Comparison of ENCODE assay signal across 23 mouse cellular contexts in the genomic region with DNA sequence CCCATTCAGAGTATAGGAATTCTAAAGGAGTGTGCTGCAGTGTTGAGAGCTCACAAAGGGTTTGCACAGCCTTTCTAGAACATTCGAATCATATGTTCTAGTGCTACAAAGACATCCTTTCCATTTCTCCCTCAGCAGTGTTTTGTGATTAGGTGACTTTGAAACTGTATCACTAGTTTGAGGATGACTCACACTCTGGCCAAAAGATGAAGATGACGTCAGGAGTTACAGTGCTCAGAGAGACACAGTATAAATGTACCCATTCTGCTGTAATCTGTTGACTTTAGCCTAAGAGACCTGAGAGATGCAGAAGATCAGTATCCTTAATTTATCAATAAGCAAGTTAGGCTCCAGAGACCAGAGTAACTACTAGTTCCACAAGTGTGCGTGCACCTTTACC.
A peak's percentile ranks its signal among the peaks of the same experiment; 100 is the strongest.
DNase-seq lines count a peak whose midpoint lies in the region; ATAC-seq and TF ChIP-seq lines count a peak whose summit lies in the region.
"Had no signal": no experiment of that assay in that cellular context is flagged by ENCODE, and none has a peak within 500 bp of the region (broad histone marks: within the 10 kb centered on the region; RNA-seq: fewer than 3 reads in every experiment).

No protein-coding gene starts in this region.

- peak; percentile 39; the same call in 1 of the 2 replicates for ATAC-seq in erythroid progenitor cell, adult 5-6 weeks (replicated peaks; ENCODE audit: low FRiP score, poor library complexity, severe bottlenecking)
- ATAC-seq in hindbrain, embryonic 13.5 days (ENCODE audit: low FRiP score): no peak
- ATAC-seq: activated CD4-positive, CD25-positive, alpha-beta regulatory T cell, adult 4 months; CD4-positive, CD25-positive, alpha-beta regulatory T cell, adult 4 months; Patski had no signal

- no peak overlapping the region for H3K9ac ChIP-seq in CH12.LX (ENCODE audit: insufficient read depth, low read depth)
- no peak overlapping the region for H3K9ac ChIP-seq in hindbrain, embryonic 13.5 days

- no peak for TF ChIP-seq RAD21 in CH12.LX (IDR thresholded peaks at IDR 0.05; ENCODE audit: low read depth, low read length)

- TF ChIP-seq POLR2A in CH12.LX (IDR thresholded peaks at IDR 0.05; ENCODE audit: low read depth, low read length): no peak

- H3K4me2 ChIP-seq in CH12.LX (ENCODE audit: insufficient read depth, low read depth, poor library complexity, severe bottlenecking): no peak overlapping the region
- H3K4me2 ChIP-seq in hindbrain, embryonic 13.5 days: no peak overlapping the region

- no peaks in the 10 kb centered on the region for H3K4me1 ChIP-seq in CH12.LX (ENCODE audit: control insufficient read depth in 1 of 2, insufficient read depth in 2 of 2)
- H3K4me1 ChIP-seq in hindbrain, embryonic 13.5 days (replicated peaks): no peaks in the 10 kb centered on the region

- WGBS in hindbrain, embryonic 13.5 days: 93% methylated on average over 3 of the region's 3 CpGs

- in situ Hi-C loops in CH12.LX (cut with MboI; ENCODE audit: low pct_ligation_motif_present, low pct_unique_long_range_greater_than_20kb, low sequenced_read_pairs): no loop called here

- no peaks in the 10 kb centered on the region for H3K9me3 ChIP-seq in CH12.LX (replicated peaks; ENCODE audit: low read length)
- no peaks in the 10 kb centered on the region for H3K9me3 ChIP-seq in hindbrain, embryonic 13.5 days
- H3K9me3 ChIP-seq: G1E had no signal

- H3K79me2 ChIP-seq in CH12.LX (replicated peaks; ENCODE audit: control insufficient read depth, extremely low read depth, insufficient read depth, poor library complexity, severe bottlenecking): no peaks in the 10 kb centered on the region

- H3K27ac ChIP-seq in CH12.LX (ENCODE audit: insufficient read depth, low read depth): no peak overlapping the region
- no peak overlapping the region for H3K27ac ChIP-seq in hindbrain, embryonic 13.5 days

- H3K36me3 ChIP-seq in CH12.LX (replicated peaks in 1 of 2; ENCODE audit: control insufficient read depth in 1 of 2, insufficient read depth in 1 of 2, low read length in 1 of 2): no peaks in the 10 kb centered on the region
- no peaks in the 10 kb centered on the region for H3K36me3 ChIP-seq in hindbrain, embryonic 13.5 days
- H3K36me3 ChIP-seq: G1E had no signal

- H3K4me3 ChIP-seq in CH12.LX (replicated peaks in 1 of 3; ENCODE audit: low read depth in 2 of 3, low read length in 2 of 3, poor library complexity in 1 of 3): no peak overlapping the region
- H3K4me3 ChIP-seq in hindbrain, embryonic 13.5 days: no peak overlapping the region

- TF ChIP-seq EP300 in CH12.LX (IDR thresholded peaks at IDR 0.05; ENCODE audit: low read length): no peak

- H3K27me3 ChIP-seq in CH12.LX (replicated peaks): no peaks in the 10 kb centered on the region
- H3K27me3 ChIP-seq in hindbrain, embryonic 13.5 days: no peaks in the 10 kb centered on the region
- H3K27me3 ChIP-seq: Patski had no signal

- DNase-seq in 3T3-L1 (ENCODE audit: low read depth, low spot score) (peak; percentile 60), CH12.LX (ENCODE audit: extremely low read depth) (no peak)
- peak; percentile 10 for DNase-seq in skeletal muscle tissue, adult 2 months (ENCODE audit: low read depth, low spot score)
- DNase-seq in cerebellum, adult 11-12 months: no peak
- DNase-seq in left cerebral cortex, adult 8-10 months (ENCODE audit: low spot score in 2 of 2): no peak
- no peak for DNase-seq in kidney, postnatal 4 days
- DNase-seq: adrenal gland, adult 2 months; adrenal gland, adult 8-10 months; adrenal gland, postnatal 10 days; adrenal gland, postnatal 14 days; adrenal gland, postnatal 25 days; adrenal gland, postnatal 36 days; B cell, adult 2 months; cerebellum, adult 11 months; cerebellum, adult 18-20 months; cerebellum, adult 2 months; cerebellum, adult 8-10 months had no signal

- no peak for TF ChIP-seq CTCF in CH12.LX (conservative IDR thresholded peaks at IDR 0.05 in 1 of 2, IDR thresholded peaks at IDR 0.05 in 1 of 2; ENCODE audit: low read depth in 2 of 2, low read length in 2 of 2)

- dilution Hi-C loops in CH12.LX (cut with MboI; ENCODE audit: extremely low pct_ligation_motif_present, extremely low pct_unique_long_range_greater_than_20kb, low sequenced_read_pairs): no loop called here

TF ChIP-seq in CH12.LX, 34 proteins besides CTCF, POLR2A, EP300 and RAD21:
- TF ChIP-seq SIN3A (IDR thresholded peaks at IDR 0.05; ENCODE audit: low read length): no peak
- no peak for TF ChIP-seq SMC3 (IDR thresholded peaks at IDR 0.05; ENCODE audit: low read depth, low read length)
- TF ChIP-seq JUN (IDR thresholded peaks at IDR 0.05; ENCODE audit: insufficient read depth, low read depth, low read length): peak; percentile 48; the same call in 1 of the 2 replicates
- peak; percentile 54 for TF ChIP-seq JUND (conservative IDR thresholded peaks at IDR 0.05; ENCODE audit: low read depth, low read length)
- no peak for TF ChIP-seq NRF1 (IDR thresholded peaks at IDR 0.05; ENCODE audit: low read depth, low read length)
TF ChIP-seq in CH12.LX: peak in this region for 2.

Comparison
In these comparisons a context has a peak if more than half of its experiments do, and no peak if none do; other contexts are left out.
1. DNase-seq: peak in 3T3-L1 (single experiment) and skeletal muscle tissue, adult 2 months (single experiment); none in CH12.LX (single experiment), cerebellum, adult 11-12 months (single experiment), left cerebral cortex, adult 8-10 months (0 of 2) and kidney, postnatal 4 days (0 of 2).